25 mouse cellular contexts compared by ENCODE assay signal in genomic region chr6:34313386-34313785, GRCm38 (mm10). TPM values are rescaled to one million over a fixed set of nuclear protein-coding genes. Genes with fewer than 3 reads are reported as not detected.
A peak's percentile ranks its signal among the peaks of the same experiment; 100 is the strongest.
DNase-seq lines count a peak whose midpoint lies in the region; ATAC-seq and TF ChIP-seq lines count a peak whose summit lies in the region.
"Had no signal": no experiment of that assay in that cellular context is flagged by ENCODE, and none has a peak within 500 bp of the region (broad histone marks: within the 10 kb centered on the region; RNA-seq: fewer than 3 reads in every experiment).

No protein-coding gene starts in this region.

- H3K4me2 ChIP-seq in embryonic facial prominence, embryonic 14.5 days (ENCODE audit: low read depth, low read length): no peak overlapping the region
- H3K4me2 ChIP-seq in heart, embryonic 12.5 days: no peak overlapping the region
- H3K4me2 ChIP-seq in lung, embryonic 14.5 days: no peak overlapping the region
- no peak overlapping the region for H3K4me2 ChIP-seq in midbrain, embryonic 11.5 days
- H3K4me2 ChIP-seq: embryonic facial prominence, embryonic 15.5 days; heart, embryonic 13.5 days; limb, embryonic 15.5 days; liver, embryonic 15.5 days; neural tube, embryonic 12.5 days had no signal

- peaks cover 36% of the 10 kb centered on the region for H3K36me3 ChIP-seq in embryonic facial prominence, embryonic 14.5 days (ENCODE audit: control insufficient read depth, insufficient read depth, low read length)
- H3K36me3 ChIP-seq in embryonic facial prominence, embryonic 10.5 days (replicated peaks): peaks cover 57% of the 10 kb centered on the region
- H3K36me3 ChIP-seq in heart, embryonic 12.5 days: peaks cover 41% of the 10 kb centered on the region
- H3K36me3 ChIP-seq in lung, embryonic 14.5 days (ENCODE audit: insufficient read depth): peaks cover 37% of the 10 kb centered on the region
- H3K36me3 ChIP-seq in midbrain, embryonic 11.5 days (ENCODE audit: control insufficient read depth, insufficient read depth, low read length): peaks cover 2% of the 10 kb centered on the region; the same call in 1 of the 2 replicates

- H3K9me3 ChIP-seq in embryonic facial prominence, embryonic 14.5 days (ENCODE audit: control insufficient read depth, low read length): no peaks in the 10 kb centered on the region
- no peaks in the 10 kb centered on the region for H3K9me3 ChIP-seq in embryonic facial prominence, embryonic 10.5 days
- no peaks in the 10 kb centered on the region for H3K9me3 ChIP-seq in heart, embryonic 12.5 days (replicated peaks)
- no peaks in the 10 kb centered on the region for H3K9me3 ChIP-seq in lung, embryonic 14.5 days (ENCODE audit: low read depth, low read length)
- no peaks in the 10 kb centered on the region for H3K9me3 ChIP-seq in midbrain, embryonic 11.5 days (ENCODE audit: control insufficient read depth, low read length)
- H3K9me3 ChIP-seq: embryonic facial prominence, embryonic 15.5 days; heart, embryonic 13.5 days; hindbrain, embryonic 10.5 days; limb, embryonic 15.5 days; liver, embryonic 15.5 days; midbrain, embryonic 10.5 days; neural tube, embryonic 12.5 days had no signal

- intact Hi-C loops in heart, postnatal 10 days (cut with DNase I): no loop called here

- WGBS in embryonic facial prominence, embryonic 14.5 days: 63% methylated on average over 9 of the region's 9 CpGs
- 83% methylated on average over 9 of the region's 9 CpGs for WGBS in embryonic facial prominence, embryonic 10.5 days
- 84% methylated on average over 9 of the region's 9 CpGs for WGBS in heart, embryonic 12.5 days
- 64% methylated on average over 9 of the region's 9 CpGs for WGBS in lung, embryonic 14.5 days
- WGBS in lung, adult 2 months: 64% methylated on average over 9 of the region's 9 CpGs
- 88% methylated on average over 9 of the region's 9 CpGs for WGBS in midbrain, embryonic 11.5 days

- H3K9ac ChIP-seq in embryonic facial prominence, embryonic 14.5 days (ENCODE audit: low read depth, low read length): no peak overlapping the region
- no peak overlapping the region for H3K9ac ChIP-seq in heart, embryonic 12.5 days
- H3K9ac ChIP-seq in lung, embryonic 14.5 days: no peak overlapping the region
- H3K9ac ChIP-seq in midbrain, embryonic 11.5 days (ENCODE audit: low read length): no peak overlapping the region
- H3K9ac ChIP-seq: embryonic facial prominence, embryonic 15.5 days; heart, embryonic 13.5 days; limb, embryonic 15.5 days; liver, embryonic 15.5 days; neural tube, embryonic 12.5 days had no signal

- DNase-seq in embryonic facial prominence, embryonic 14.5 days (ENCODE audit: low spot score): peak; percentile 40
- no peak for DNase-seq in embryonic facial prominence, embryonic 10.5 days (ENCODE audit: low spot score)
- peak; percentile 45 to 57 for DNase-seq in heart, postnatal 10 days
- DNase-seq in lung, embryonic 14.5 days: peak; percentile 54
- no peak for DNase-seq in lung, adult 2 months
- DNase-seq in lung, postnatal 36 days: peak; percentile 28
- no peak for DNase-seq in midbrain, embryonic 11.5 days (ENCODE audit: low spot score, missing footprints)
- DNase-seq: adrenal gland, postnatal 10 days; cerebellum, adult 11 months; layer of hippocampus, postnatal 36 days; right cerebral cortex, postnatal 14 days; spleen, adult 18-20 months; thymus, postnatal 25 days had no signal

- no peak for TF ChIP-seq CTCF in lung, embryonic 14.5 days (IDR thresholded peaks at IDR 0.05; ENCODE audit: low read depth)
- TF ChIP-seq CTCF in lung, adult 2 months (IDR thresholded peaks at IDR 0.05; ENCODE audit: insufficient read depth, low read length): no peak

- no peak overlapping the region for H3K27ac ChIP-seq in embryonic facial prominence, embryonic 14.5 days (replicated peaks; ENCODE audit: low read depth, low read length)
- no peak overlapping the region for H3K27ac ChIP-seq in embryonic facial prominence, embryonic 10.5 days (replicated peaks)
- H3K27ac ChIP-seq in heart, embryonic 12.5 days (ENCODE audit: poor library complexity, severe bottlenecking): no peak overlapping the region
- no peak overlapping the region for H3K27ac ChIP-seq in lung, embryonic 14.5 days (ENCODE audit: low read depth)
- no peak overlapping the region for H3K27ac ChIP-seq in midbrain, embryonic 11.5 days (ENCODE audit: low read depth, low read length)
- H3K27ac ChIP-seq: embryonic facial prominence, embryonic 15.5 days; heart, embryonic 13.5 days; hindbrain, embryonic 10.5 days; layer of hippocampus, adult 2 months; limb, embryonic 15.5 days; liver, embryonic 15.5 days; macrophage; midbrain, embryonic 10.5 days; neural tube, embryonic 12.5 days had no signal

- H3K4me3 ChIP-seq in embryonic facial prominence, embryonic 14.5 days (ENCODE audit: low read depth, low read length): no peak overlapping the region
- H3K4me3 ChIP-seq in embryonic facial prominence, embryonic 10.5 days: no peak overlapping the region
- no peak overlapping the region for H3K4me3 ChIP-seq in heart, embryonic 12.5 days
- H3K4me3 ChIP-seq in lung, embryonic 14.5 days (ENCODE audit: low read depth, low read length): no peak overlapping the region
- no peak overlapping the region for H3K4me3 ChIP-seq in lung, adult 2 months (replicated peaks; ENCODE audit: extremely low read depth, low read depth, low read length)
- no peak overlapping the region for H3K4me3 ChIP-seq in midbrain, embryonic 11.5 days (ENCODE audit: low read depth, low read length)
- H3K4me3 ChIP-seq: embryonic facial prominence, embryonic 15.5 days; heart, embryonic 13.5 days; hindbrain, embryonic 10.5 days; layer of hippocampus, adult 2 months; limb, embryonic 15.5 days; liver, embryonic 15.5 days; midbrain, embryonic 10.5 days; neural tube, embryonic 12.5 days had no signal

- H3K27me3 ChIP-seq in embryonic facial prominence, embryonic 14.5 days (replicated peaks; ENCODE audit: control insufficient read depth, insufficient read depth, low read length): no peaks in the 10 kb centered on the region
- peaks cover 3% of the 10 kb centered on the region; the same call in 1 of the 2 replicates for H3K27me3 ChIP-seq in embryonic facial prominence, embryonic 10.5 days (replicated peaks; ENCODE audit: low read depth, poor library complexity, severe bottlenecking)
- no peaks in the 10 kb centered on the region for H3K27me3 ChIP-seq in heart, embryonic 12.5 days (replicated peaks)
- no peaks in the 10 kb centered on the region for H3K27me3 ChIP-seq in lung, embryonic 14.5 days (ENCODE audit: insufficient read depth, low read length)
- H3K27me3 ChIP-seq in midbrain, embryonic 11.5 days (ENCODE audit: control insufficient read depth, insufficient read depth, low read length): no peaks in the 10 kb centered on the region
- H3K27me3 ChIP-seq: embryonic facial prominence, embryonic 15.5 days; heart, embryonic 13.5 days; limb, embryonic 15.5 days; liver, embryonic 15.5 days; neural tube, embryonic 12.5 days; Patski had no signal

- no peak for ATAC-seq in embryonic facial prominence, embryonic 14.5 days (ENCODE audit: low read depth)
- ATAC-seq in heart, embryonic 12.5 days (ENCODE audit: insufficient number of reproducible peaks, low FRiP score): no peak
- no peak for ATAC-seq in lung, embryonic 14.5 days (ENCODE audit: insufficient read depth)
- no peak for ATAC-seq in midbrain, embryonic 11.5 days (ENCODE audit: low FRiP score)
- ATAC-seq: forebrain, embryonic 16.5 days; Patski had no signal

- H3K4me1 ChIP-seq in embryonic facial prominence, embryonic 14.5 days (ENCODE audit: control insufficient read depth, insufficient read depth, low read length): peaks cover 15% of the 10 kb centered on the region; the same call in 1 of the 2 replicates
- peaks cover 22% of the 10 kb centered on the region for H3K4me1 ChIP-seq in embryonic facial prominence, embryonic 10.5 days
- peaks cover 12% of the 10 kb centered on the region for H3K4me1 ChIP-seq in heart, embryonic 12.5 days (replicated peaks)
- H3K4me1 ChIP-seq in lung, embryonic 14.5 days (ENCODE audit: insufficient read depth): peaks cover 9% of the 10 kb centered on the region
- peaks cover 16% of the 10 kb centered on the region for H3K4me1 ChIP-seq in lung, adult 2 months (ENCODE audit: control insufficient read depth, insufficient read depth, low read length)
- peaks cover 9% of the 10 kb centered on the region for H3K4me1 ChIP-seq in midbrain, embryonic 11.5 days (ENCODE audit: control insufficient read depth, insufficient read depth, low read length)

- TF ChIP-seq POLR2A in lung, adult 2 months (IDR thresholded peaks at IDR 0.05; ENCODE audit: borderline replicate concordance, extremely low read depth, low read depth, low read length): no peak

RNA-seq across cellular contexts. Expression of gene Akr1b3, which starts 3.9 kb away (rescaled TPM):
- 182 and 187 TPM in 2 replicates for polyA plus RNA-seq in embryonic facial prominence, embryonic 14.5 days (2014; fragmentation: Nextera tagmentation; extraction: Ambion mirVana)
- 242 and 270 TPM in 2 replicates for polyA plus RNA-seq in embryonic facial prominence, embryonic 10.5 days (2016; fragmentation: Nextera tagmentation; extraction: Ambion mirVana)
- total RNA-seq in heart, postnatal 10 days (2021): 100 to 1,000 TPM; 196 to 211 TPM
- polyA plus RNA-seq in heart, embryonic 12.5 days (2016; fragmentation: Nextera tagmentation; extraction: Ambion mirVana): 176 and 177 TPM in 2 replicates
- polyA plus RNA-seq in lung, embryonic 14.5 days (2014; fragmentation: Nextera tagmentation; extraction: Ambion mirVana): 165 and 170 TPM in 2 replicates
- polyA plus RNA-seq in lung, adult 2 months (2012; rRNA removed): 129 and 153 TPM in 2 replicates
- 216 and 221 TPM in 2 replicates for polyA plus RNA-seq in midbrain, embryonic 11.5 days (2014; fragmentation: Nextera tagmentation; extraction: Ambion mirVana)

RNA-seq across cellular contexts. Expression of gene Akr1b8, which starts 40.5 kb away (rescaled TPM):
- polyA plus RNA-seq in embryonic facial prominence, embryonic 14.5 days (2014; fragmentation: Nextera tagmentation; extraction: Ambion mirVana): 7.9 and 11.0 TPM in 2 replicates
- polyA plus RNA-seq in embryonic facial prominence, embryonic 10.5 days (2016; fragmentation: Nextera tagmentation; extraction: Ambion mirVana): 14.1 and 15.9 TPM in 2 replicates
- 1 to 10 TPM; 7.3 to 7.6 TPM for total RNA-seq in heart, postnatal 10 days (2021)
- polyA plus RNA-seq in heart, embryonic 12.5 days (2016; fragmentation: Nextera tagmentation; extraction: Ambion mirVana): 15.3 and 16.0 TPM in 2 replicates
- 12.4 and 14.0 TPM in 2 replicates for polyA plus RNA-seq in lung, embryonic 14.5 days (2014; fragmentation: Nextera tagmentation; extraction: Ambion mirVana)
- polyA plus RNA-seq in lung, adult 2 months (2012; rRNA removed): 9.1 and 13.8 TPM in 2 replicates
- polyA plus RNA-seq in midbrain, embryonic 11.5 days (2014; fragmentation: Nextera tagmentation; extraction: Ambion mirVana): 23.0 and 25.5 TPM in 2 replicates

Comparison
In these comparisons a context has a peak if more than half of its experiments do, and no peak if none do; other contexts are left out.
1. DNase-seq: peak in embryonic facial prominence, embryonic 14.5 days (single experiment), heart, postnatal 10 days (2 of 2), lung, embryonic 14.5 days (single experiment) and lung, postnatal 36 days (single experiment); none in embryonic facial prominence, embryonic 10.5 days (single experiment), lung, adult 2 months (single experiment) and midbrain, embryonic 11.5 days (single experiment).